Mouse (Mus musculus): Measurements from ENCODE around the gene Asxl1.

Asxl1 gene

DNA sequence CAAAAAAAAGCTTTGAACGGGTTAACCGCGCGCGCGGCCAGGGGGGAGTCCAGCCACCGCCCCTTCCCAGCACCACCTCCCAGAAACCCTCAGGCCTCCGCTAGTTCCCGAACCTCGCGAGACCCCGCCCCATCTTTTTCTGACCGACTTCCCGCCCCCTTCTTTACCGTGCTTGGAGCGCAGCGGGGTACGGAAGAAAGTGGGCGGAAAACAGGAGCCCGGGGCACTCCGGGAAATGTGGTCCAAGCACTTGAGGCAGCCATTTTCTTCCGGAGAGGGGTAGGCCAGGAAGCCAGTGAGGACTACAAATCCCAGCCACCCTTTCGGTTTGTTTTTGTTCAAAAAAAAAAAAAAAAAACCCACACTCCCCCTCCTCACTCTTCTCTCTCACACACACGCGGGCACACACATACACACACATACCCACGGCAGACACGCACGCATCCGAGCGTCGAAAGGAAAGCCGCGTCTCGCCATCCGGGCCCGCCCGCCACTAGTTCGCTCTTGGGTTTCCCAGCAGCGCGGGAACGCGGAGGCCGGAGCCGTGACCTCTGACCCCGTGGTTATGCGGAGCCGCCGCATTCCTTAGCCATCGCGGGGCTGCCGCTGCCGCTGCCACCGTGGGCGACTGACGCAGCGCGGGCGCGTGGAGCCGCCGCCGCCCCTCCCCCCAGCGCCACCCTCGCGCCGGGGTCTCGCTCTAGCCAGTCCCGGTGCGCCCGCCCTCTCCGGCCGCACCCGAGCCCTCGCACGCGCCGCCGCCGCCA, at the start of gene Asxl1:
Asxl1 (plus strand) TSS at position 376 of the 767 bp plus-strand sequence.
- in situ Hi-C loops (cut with MboI, MseI), result no loop called here

DNA sequence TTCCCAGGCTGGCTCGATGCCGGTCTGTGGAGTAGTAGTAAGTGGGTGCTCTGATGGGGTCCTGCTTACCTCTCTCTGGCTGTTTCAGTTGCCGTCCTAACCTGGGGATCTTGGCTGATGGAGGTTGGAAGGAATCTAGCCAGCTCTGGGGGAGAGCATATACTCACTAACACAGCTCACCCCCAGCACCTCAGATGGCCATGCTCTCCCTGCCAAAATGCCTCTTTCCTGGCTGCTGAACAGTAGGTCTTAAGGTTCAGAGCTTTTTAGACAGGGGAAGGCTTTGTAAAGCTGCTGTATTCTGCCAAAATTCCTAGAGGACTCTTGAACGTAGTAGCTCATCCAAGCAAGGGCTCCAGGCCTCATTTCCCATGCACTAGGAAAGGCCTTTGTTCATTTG, 47.9 kb upstream of the Asxl1 start:
- in situ Hi-C loops (cut with MboI, MseI), result no loop called here

DNA sequence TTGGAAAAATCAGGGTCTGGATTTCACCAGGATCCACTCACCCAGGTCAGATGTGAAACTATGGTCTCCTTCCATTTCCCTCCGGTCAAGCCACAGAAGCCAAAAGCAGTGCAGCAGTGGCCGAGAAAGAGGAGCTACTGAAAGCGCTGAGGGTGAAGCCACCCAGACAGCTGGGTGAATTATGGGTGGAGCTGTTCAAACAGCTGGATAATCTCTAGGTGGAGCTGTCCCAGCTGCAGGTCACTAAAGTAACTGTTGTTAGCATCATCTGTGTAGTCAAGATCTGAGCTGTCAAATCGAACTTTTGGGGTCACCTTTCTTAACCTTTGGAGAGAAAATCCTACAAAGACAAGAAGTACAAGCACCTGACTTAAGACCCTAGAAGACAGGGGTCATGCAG, 47.2 kb upstream of the Asxl1 start:
- in situ Hi-C loops (cut with MboI, MseI), result no loop called here

DNA sequence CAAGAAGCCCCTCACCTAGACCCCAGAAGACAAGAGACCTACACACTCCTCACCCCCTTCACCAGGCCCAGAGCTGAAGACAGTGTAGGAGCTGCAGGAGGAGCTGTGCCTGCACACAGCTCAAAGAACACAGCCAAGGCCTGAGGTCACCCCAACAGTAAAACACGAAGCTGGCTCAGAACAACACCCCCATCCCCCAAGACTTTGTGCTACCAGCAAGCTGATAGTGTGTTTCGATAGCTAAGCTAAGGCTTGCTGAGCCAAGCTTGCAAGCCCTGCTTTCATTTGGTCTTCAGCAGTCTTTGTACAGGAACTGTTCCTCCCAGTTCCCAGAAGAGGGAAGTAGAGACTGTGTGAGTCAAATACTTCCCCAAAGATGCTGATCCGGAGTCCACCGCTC, 46.8 kb upstream of the Asxl1 start:
- in situ Hi-C loops (cut with MboI, MseI), result no loop called here

DNA sequence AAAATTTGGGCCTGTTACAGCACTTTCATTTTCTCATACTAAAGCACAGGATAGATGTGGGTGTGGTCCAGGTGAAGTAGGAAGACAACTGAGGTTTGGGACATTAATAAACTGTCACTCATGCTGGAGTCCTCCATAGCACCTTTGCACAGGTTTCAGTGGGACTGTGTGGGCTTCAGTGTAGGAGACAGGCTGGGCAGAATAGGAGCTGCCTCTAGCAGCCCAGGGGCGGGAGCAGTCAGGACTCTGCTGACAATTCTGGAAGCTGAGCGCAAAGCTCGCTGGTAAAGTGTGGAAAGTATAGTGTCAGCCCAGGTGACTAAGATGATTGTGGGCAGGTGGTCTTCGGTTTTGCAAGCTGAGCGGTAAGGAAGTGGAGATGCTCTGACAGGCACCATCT, 44.5 kb upstream of the Asxl1 start:
- in situ Hi-C loops (cut with MboI, MseI), result no loop called here

DNA sequence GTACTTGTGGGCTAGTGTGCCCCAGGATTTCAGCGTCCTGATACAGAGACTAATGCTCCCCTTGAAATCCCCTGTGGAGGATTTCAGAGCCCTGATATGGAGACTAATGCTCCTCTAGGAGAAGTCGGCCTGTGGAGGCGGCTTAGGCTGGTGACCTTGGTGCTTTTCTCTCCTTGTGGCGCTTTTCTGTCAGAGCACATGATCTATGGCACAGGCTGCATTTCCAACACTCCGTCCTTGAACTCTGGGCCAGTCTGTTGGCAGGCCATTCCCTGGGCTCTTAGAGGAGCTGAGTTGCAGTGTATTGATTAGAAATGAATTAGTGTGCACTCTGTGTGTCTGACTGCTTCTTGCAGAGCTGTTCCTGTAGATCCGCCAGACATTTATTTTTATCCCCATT, 40.4 kb upstream of the Asxl1 start:
- in situ Hi-C loops (cut with MboI, MseI), result no loop called here

DNA sequence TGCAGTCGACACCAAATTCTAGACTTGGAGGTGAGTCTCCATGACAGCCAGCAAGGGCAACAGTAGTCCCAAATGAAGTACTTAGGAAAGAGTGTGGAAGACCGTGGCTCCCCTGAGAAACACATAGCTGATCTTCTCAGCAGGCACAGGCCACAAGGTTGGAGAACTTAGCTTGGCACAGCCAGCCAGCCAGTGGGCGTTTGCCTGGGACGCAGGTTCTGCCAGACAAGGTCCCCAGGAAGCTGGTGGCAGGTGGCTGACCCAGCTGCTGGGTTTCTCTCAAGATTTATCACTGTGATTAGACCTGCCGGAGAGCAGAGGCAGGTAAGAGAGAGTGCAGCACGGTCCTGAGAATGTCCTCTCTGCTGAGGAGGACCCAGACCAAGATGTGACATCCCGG, 37.0 kb upstream of the Asxl1 start:
- in situ Hi-C loops (cut with MboI, MseI), result no loop called here

DNA sequence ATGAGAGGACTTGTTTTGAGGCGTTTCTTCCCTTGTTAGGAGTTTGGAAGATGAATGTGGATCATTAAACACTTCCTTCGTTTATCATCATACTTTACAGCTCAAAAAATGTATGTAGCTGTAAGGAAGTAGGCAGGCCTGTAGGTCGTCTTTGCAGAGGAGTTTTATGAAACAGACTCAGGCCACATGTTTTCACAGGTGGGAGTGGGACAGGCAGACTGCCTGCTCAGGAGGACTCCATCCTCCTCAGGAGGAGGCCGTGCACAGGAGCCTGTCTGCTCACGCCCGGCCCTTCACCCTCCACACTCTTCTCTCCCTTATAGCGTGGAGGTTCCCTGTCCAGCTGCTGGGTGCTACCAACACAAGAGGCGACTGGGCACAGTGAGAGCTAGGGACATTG, 36.5 kb upstream of the Asxl1 start:
- in situ Hi-C loops (cut with MboI, MseI), result no loop called here

DNA sequence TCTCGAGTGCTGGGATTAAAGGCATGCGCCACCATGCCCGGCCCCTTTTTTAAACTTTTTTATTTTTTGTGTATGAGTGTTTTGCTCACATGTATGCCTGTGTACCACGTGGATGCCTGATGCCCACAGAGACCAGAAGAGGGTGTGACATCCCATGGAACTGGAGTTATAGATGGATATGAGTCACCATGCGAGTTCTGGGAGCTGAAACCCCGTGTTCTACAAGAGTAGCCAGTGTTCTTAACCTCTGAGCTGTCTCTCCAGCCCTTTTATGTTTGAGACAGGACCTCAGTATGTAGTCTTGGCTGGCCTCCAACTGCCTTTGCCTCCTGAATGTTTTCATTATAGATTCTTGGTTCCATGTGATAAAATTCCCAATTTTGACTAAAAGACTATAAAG, 35.4 kb upstream of the Asxl1 start:
- in situ Hi-C loops (cut with MboI, MseI), result no loop called here

DNA sequence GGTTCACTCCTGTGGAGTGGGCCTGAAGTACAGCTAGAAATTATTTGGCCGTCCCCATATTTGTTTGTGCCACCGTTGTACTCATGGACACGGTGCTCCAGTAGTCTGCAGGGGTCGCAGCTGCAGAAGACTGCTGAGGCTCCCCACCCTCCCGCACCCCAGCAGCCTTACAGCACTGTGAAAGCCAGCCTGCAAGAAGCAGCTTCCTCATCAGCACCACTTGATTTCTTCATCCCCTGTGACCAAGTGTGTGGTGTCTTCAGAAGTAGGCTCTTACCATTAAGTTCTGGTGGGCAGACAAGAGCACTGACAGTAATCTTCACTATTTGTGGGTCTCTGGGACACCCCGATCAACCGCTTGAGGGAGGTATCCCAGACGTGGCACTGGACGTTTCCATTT, 32.7 kb upstream of the Asxl1 start:
- in situ Hi-C loops (cut with MboI, MseI), result no loop called here

DNA sequence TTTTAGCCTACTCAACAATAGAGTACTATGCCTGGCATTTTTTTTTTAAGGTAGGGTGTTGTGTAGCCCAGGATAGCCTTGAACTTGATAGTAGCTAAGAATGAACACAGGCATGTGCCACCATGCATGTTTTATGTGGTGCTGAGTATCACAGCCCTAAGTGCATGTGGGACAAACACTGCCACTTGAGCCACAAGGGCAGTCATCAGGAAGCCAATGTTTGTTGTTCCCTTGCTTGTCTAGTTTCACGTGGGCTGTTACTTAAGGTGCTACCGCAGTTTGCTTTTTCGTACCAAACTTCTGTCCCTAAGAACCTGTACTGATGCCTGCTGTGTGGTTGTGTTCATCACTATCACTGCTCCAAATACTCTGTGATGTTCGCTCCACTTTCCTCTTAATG, 27.2 kb upstream of the Asxl1 start:
- in situ Hi-C loops (cut with MboI, MseI), result no loop called here

DNA sequence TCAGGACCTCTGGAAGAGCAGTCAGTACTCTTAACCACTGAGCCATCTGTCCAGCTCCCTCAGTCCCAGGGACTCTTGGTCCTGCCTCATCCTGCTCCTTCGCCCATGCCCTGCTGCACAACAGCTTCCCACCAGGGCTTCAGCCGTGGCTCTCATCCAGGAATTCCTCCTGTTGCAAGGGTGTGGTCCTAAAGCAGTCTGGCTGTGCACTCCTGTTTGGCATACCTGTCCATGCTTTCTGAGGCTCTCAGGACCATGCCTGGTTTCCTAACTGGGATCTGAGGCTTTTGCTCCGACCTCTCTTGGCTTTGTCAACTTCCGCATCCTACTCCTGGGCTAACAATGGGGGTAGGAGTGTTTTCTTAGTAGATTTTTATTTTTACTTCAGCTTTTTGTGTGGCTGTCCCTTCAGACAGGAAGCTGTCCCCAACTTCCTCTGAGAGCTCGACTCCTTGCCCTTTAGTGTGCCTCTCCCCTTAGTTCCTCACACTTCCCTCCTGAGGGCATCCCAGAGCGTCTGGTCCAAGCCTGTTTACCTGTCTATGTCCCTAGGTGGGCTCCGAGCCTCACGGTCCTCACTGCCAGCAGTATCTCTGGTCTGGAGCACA, 26.5 kb upstream of the Asxl1 start:
- in situ Hi-C loops (cut with MboI, MseI), result no loop called here

DNA sequence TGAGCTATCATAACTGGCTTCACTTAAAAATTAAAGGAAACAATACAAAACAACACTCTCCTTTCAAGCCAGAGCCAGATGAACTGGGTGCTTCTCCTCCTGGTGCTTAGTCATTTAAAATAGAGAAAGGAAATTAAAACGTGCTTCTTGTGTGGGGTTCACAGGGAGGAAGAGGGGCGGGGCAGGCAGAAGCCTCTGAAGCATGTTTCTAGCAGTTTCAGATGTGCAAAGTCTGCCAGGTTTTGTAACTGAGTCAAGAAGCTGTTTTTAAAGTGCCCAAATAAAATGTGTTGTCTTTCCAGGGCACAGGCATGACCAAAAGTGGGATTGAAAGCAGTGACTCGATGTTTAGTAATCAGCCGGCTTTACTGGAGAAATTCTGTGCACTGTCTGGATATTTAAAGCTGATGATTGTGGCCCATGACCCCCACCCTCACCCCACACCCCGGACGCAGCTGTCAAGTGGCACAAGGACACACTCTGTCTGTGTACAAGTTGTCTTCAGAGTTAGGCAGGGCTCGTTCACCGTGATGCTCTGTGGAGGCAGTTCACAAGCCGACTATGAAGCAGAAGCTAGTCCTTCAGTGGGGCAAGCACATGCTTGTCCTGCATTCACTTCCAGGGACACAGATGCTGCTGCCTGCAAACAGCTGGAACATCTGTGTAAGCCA, 19.8 kb upstream of the Asxl1 start:
- in situ Hi-C loops (cut with MboI, MseI), result no loop called here

DNA sequence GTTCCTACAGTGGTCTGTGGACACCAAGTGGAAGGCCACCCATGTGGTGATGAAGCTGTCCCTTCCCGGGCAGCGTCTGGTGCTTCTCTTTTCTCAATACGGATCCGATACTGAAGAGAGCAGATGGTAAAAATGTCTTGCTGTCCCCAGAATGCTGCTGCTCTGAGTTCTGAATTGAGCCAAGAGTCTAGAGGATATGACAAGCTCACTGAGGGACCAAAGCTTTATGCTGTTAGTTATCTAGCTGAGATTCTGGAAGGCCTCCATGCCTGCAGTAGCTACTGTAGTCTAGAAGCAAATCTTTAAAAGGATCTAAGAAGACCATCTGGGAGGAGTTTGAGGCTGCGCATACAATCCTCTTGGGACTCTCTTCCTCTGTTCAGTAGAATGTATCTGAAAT, 13.4 kb upstream of the Asxl1 start:
- in situ Hi-C loops (cut with MboI, MseI), result no loop called here

DNA sequence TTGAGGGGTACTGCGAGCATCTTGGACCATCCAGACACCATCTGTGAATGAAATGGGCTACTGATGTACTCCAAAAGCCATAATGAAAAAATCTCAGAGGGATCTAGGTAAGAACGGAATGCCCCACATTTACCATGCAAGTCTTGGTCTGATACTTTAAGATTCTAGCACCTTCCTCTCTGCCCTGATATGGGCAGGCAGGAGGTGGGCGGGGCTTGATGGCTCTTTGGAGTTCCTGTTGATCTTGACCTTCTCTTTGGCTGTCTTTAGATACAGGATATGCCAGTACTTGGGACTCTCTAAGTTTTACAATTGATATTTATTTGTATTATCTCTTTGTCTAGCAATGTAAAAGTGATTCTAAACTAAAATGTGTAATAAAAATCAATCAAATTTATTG, 12.6 kb upstream of the Asxl1 start:
- in situ Hi-C loops (cut with MboI, MseI), result no loop called here

DNA sequence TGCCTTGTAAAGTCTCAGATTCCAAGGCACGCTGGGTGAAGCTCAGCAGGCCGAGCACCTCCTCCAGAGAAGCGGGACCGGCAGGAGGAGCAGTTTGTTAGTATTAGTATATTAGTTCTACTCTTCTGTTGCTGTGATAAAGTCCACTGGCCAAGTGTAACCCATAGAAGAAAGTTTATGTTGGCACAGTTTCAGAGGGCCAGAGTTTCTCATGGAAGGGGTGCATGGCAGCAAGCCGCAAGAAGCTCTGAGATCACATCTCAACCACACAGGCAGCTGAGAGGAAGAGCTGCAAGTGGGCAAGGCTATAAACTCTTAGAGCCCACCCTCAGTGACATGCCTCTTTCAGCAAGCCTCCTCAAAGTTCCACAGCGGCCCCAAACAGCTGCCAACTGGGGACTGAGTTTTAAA, 11.8 kb upstream of the Asxl1 start:
- in situ Hi-C loops (cut with MboI, MseI), result no loop called here

DNA sequence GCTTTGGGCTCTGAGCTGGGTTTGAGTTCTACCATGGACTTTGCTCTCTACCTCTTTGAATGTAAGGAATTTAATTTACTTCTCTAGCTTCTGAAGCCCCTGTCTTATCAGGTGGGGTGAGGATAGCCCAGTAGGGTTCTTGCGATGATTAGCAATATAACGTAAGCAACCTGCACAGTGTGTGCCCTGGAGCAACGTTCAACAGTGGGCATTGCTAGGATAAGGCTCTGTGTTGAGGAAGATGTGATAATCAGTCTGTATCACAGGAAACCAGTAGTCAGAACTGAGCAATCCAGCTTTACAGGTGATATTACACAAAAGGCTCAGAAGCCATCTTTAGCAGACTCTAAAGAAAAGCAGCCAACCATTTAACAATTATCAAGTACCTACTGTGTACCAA, 11.3 kb upstream of the Asxl1 start:
- in situ Hi-C loops (cut with MboI, MseI), result no loop called here

DNA sequence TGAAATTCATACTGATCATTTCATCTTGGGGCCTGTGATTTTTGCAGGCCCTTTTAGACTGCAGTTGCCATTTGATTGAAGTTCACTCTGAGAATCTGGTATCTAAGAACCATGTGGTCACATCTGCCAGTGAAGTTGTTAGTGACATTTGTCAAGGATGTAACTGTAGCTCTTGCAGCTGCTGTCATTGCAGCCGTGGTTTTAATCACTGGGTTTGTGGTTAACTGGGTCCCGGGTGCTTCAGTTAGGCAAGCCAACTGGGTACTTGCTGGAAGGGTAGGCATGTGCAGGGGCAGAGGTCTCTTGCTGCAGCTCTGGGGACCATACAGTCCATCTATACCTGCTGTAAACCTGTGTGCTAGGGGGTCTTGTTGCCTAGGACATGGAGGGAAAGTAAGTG, 9.5 kb upstream of the Asxl1 start:
- in situ Hi-C loops (cut with MboI, MseI), result loop anchor here (5.0 kb wide), 1 partner anchor 89 kb away; no protein-coding TSS in a partner anchor

DNA sequence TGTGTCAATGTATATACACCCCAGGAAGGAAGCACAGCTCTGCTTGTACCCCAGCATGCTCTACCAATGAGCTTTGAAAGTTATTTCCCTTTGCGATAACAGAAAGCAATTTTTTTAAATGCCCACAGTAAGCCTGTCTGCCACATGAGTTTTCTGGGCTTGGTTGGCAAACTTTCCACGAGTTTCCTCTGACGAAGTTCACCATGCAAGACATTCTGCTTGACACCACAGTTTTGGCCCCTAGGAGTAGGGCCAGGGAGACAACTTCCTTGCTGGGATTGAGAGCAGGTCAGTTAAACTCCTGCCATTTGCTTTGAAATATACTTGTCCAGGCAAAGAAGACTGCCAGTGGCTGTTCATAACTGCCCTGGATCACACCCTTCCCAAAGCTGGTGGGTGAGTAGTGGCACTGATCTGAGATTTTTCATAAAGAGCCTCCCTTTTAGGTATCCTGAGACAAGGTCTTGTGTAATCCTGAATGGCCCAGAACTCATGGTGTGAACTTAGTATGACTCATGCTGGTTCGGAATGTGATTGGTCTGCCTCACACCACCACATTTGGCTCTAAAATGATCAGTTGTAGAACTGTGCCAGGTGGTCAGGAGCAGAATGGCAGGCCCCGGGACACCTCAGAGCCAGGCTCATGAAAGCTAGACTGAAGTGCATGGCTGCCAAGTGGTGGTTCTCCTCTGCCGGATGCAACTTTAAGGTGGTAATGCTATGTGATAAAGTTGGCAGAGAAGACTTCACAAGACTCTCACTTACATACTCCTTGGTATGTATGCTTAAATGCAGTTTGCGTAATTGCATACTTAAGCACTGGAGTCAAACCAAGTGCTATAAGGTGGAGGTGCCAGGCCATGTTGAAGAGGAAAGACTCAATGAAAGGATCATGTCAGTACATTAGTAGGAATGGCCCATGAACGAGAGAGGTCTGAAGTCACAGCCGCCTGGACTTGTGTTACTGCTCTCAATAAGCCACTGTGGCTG, 7.0 kb upstream of the Asxl1 start:
- in situ Hi-C loops (cut with MboI, MseI), result loop anchor here (5.0 kb wide), 1 partner anchor 91 kb away; no protein-coding TSS in a partner anchor

DNA sequence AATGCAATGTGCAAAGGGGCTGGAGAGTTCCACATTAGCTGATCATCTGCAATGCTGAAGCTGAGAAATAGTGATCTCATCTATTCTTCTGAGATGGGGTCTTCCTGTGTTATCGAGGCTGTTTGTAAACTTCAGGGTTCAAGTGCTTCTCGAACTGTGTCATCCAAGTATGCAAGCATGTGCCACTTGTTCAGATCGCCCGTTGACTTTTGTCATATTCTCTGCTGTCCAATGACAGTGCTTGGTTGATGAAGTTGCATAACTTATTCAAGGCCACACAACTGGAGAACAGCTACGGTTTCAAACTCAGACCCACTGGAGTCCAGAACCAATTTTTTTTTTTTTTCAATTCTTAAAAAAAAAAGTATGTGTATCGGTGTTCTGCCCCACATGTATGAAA, 3.5 kb upstream of the Asxl1 start:
- in situ Hi-C loops (cut with MboI, MseI), result loop anchor here (5.0 kb wide), 1 partner anchor 50 kb away; the partner anchor contains the start of gene Kif3b

DNA sequence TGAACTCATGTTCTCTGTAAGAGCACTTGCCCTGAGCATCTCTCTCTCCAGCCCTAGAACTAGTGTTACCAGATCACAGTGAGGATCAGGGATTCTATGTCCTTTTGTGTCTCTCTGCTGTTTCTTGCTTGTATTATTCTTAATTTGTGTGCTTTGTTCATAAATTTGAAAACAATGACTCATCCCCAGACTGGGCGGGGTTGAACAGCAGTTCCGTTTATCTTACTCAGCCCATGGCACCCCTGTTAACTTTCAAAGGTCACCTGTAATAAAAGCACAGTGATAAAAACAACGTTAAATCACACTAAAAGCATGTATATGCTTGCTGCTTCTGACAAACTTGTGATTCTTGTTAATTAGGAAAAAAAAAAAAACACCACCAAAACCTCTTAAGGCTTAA, 3.0 kb upstream of the Asxl1 start:
- in situ Hi-C loops (cut with MboI, MseI), result loop anchor here (5.0 kb wide), 1 partner anchor 50 kb away; the partner anchor contains the start of gene Kif3b

Measured in regulatory T cell (primary cell).